Mouse (Mus musculus): ENCODE results near the gene Ipcef1. TPM values are rescaled to one million over a fixed set of nuclear protein-coding genes. Genes with fewer than 3 reads are reported as not detected.
A peak's percentile ranks its signal among the peaks of the same experiment; 100 is the strongest.

Gene Ipcef1
- polyA plus RNA-seq, 1 experiment from 2014 or later: 0.83 TPM

- ATAC-seq (replicated peaks; ENCODE audit: low FRiP score) (peak; percentile 82), DNase-seq (ENCODE audit: low spot score) (no peak)
- 53% methylated on average over 8 of the region's 8 CpGs for WGBS
- no peaks in the 10 kb centered on the region for H3K27me3 ChIP-seq (ENCODE audit: control insufficient read depth, insufficient read depth, low read length)
- no peak overlapping the region for H3K27ac ChIP-seq (ENCODE audit: low read depth, low read length)
- no peaks in the 10 kb centered on the region for H3K9me3 ChIP-seq (ENCODE audit: control insufficient read depth, low read length)
- H3K9ac ChIP-seq (ENCODE audit: low read length): no peak overlapping the region
- no peak overlapping the region for H3K4me2 ChIP-seq (ENCODE audit: low read depth, low read length, severe bottlenecking)
- H3K36me3 ChIP-seq (ENCODE audit: control insufficient read depth, insufficient read depth, low read length): no peaks in the 10 kb centered on the region
- H3K4me1 ChIP-seq (replicated peaks; ENCODE audit: control insufficient read depth, insufficient read depth, low read length): 0 out of 2 replicates have a peak, but pooled peaks cover 2% of the 10 kb centered on the region
- no peak overlapping the region for H3K4me3 ChIP-seq (ENCODE audit: low read depth, low read length)
These were observed 18.0 kb upstream of the Ipcef1 start for GRCm38 (mm10) chr10:7070100-7070835.

GRCm38 (mm10) chr10:7069090-7069489, 16.8 kb upstream of the Ipcef1 start:
- no peaks in the 10 kb centered on the region for H3K27me3 ChIP-seq (ENCODE audit: control insufficient read depth, insufficient read depth, low read length)
- DNase-seq (ENCODE audit: low spot score) (no peak), ATAC-seq (replicated peaks; ENCODE audit: low FRiP score) (no peak)
- H3K9me3 ChIP-seq (ENCODE audit: control insufficient read depth, low read length): no peaks in the 10 kb centered on the region
- 89% methylated on average over 2 of the region's 2 CpGs for WGBS
- no peaks in the 10 kb centered on the region for H3K36me3 ChIP-seq (ENCODE audit: control insufficient read depth, insufficient read depth, low read length)
- H3K4me3 ChIP-seq (ENCODE audit: low read depth, low read length): no peak overlapping the region
- H3K27ac ChIP-seq (ENCODE audit: low read depth, low read length): no peak overlapping the region
- H3K4me1 ChIP-seq (replicated peaks; ENCODE audit: control insufficient read depth, insufficient read depth, low read length): 0 out of 2 replicates have a peak, but pooled peaks cover 2% of the 10 kb centered on the region
- H3K9ac ChIP-seq (ENCODE audit: low read length): no peak overlapping the region
- no peak overlapping the region for H3K4me2 ChIP-seq (ENCODE audit: low read depth, low read length, severe bottlenecking)

DNA sequence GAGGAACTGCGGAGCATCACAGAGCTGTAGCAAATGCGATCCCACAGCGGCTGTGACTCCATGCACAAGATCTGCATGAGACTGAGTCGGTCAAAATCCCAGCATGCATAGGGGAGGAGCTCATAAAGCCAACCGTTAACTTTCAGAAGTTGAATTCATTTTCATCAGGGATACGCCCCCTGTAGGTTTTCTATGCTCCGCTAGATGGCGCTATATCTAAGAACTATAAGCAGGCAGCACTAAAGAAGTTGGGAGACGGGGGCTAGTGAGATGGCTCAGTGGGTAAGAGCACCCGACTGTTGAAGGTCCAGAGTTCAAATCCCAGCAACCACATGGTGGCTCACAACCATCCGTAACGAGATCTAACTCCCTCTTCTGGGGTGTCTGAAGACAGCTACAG, 16.3 kb upstream of the Ipcef1 start:
- no peak for ATAC-seq (replicated peaks; ENCODE audit: low FRiP score)
- no peak for DNase-seq (ENCODE audit: low spot score)
- H3K27me3 ChIP-seq (ENCODE audit: control insufficient read depth, insufficient read depth, low read length): no peaks in the 10 kb centered on the region
- no peak overlapping the region for H3K9ac ChIP-seq (ENCODE audit: low read length)
- no peak overlapping the region for H3K27ac ChIP-seq (ENCODE audit: low read depth, low read length)
- H3K4me2 ChIP-seq (ENCODE audit: low read depth, low read length, severe bottlenecking): no peak overlapping the region
- no peaks in the 10 kb centered on the region for H3K36me3 ChIP-seq (ENCODE audit: control insufficient read depth, insufficient read depth, low read length)
- no peak overlapping the region for H3K4me3 ChIP-seq (ENCODE audit: low read depth, low read length)
- 72% methylated on average over 12 of the region's 12 CpGs for WGBS
- 0 out of 2 replicates have a peak, but pooled peaks cover 2% of the 10 kb centered on the region for H3K4me1 ChIP-seq (replicated peaks; ENCODE audit: control insufficient read depth, insufficient read depth, low read length)
- no peaks in the 10 kb centered on the region for H3K9me3 ChIP-seq (ENCODE audit: control insufficient read depth, low read length)

DNA sequence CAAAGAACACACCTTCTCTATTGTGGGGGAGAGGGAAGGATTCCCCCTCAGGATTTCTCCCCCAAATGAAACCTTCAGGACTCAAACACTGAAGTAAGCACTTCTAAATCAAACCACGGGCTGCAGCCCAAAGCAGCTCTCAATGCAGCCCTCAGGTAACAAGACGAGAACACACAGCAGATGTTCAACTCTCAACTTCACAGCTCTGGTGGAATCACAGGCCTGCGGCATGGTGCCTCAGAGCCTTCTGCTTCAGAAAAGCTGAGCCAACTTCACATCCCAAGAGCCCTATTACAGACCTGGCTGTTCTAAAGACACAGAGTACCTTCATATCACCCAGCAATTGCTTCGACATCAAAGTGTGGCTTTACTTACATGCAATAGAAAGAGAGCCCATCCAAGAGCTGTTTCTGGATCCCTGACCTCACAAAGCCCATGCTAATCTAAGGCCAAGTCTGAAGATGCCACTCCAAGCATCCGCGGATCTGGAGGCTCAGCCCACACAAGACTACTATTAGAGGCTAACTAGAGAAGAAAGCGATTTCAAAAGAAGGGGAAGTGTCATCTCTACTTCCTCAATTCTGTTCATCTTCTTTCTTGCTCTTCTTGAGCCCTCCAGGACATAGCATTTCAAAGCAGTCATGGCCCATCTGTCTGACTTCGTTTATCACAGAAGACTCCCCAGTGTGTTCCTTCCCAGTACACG, 11.6 kb upstream of the Ipcef1 start:
- Histone ChIP-seq H3K27ac (ENCODE audit: low read depth, low read length) (no peak overlapping the region), H3K9me3 (ENCODE audit: control insufficient read depth, low read length) (no peaks in the 10 kb centered on the region), H3K4me2 (ENCODE audit: low read depth, low read length, severe bottlenecking) (no peak overlapping the region), H3K36me3 (ENCODE audit: control insufficient read depth, insufficient read depth, low read length) (no peaks in the 10 kb centered on the region), H3K4me3 (ENCODE audit: low read depth, low read length) (no peak overlapping the region), H3K9ac (ENCODE audit: low read length) (no peak overlapping the region), H3K27me3 (ENCODE audit: control insufficient read depth, insufficient read depth, low read length) (no peaks in the 10 kb centered on the region), H3K4me1 (replicated peaks; ENCODE audit: control insufficient read depth, insufficient read depth, low read length) (no peaks in the 10 kb centered on the region)
- ATAC-seq (replicated peaks; ENCODE audit: low FRiP score) (no peak), DNase-seq (ENCODE audit: low spot score) (no peak)
- WGBS: 91% methylated on average over 9 of the region's 9 CpGs

DNA sequence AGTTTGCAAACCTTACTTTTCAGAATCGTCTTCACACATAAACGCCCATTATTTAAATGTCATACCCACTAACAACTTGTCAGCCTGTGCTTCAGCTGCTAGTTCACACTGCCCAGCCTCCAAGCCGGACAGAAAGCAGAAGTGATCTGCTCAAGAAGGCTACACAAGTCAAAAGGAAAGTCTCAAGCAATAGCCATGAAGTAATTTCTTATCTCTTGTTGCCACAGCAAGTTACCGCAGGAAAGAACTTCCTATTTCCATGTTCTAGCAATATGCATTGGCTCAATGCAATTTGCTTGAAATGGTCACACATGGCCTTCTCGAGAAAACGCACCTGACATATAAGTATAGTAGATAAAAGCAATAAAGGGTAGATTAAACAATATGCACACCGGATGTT, 10.7 kb upstream of the Ipcef1 start:
- Histone ChIP-seq H3K9me3 (ENCODE audit: control insufficient read depth, low read length) (no peaks in the 10 kb centered on the region), H3K27me3 (ENCODE audit: control insufficient read depth, insufficient read depth, low read length) (no peaks in the 10 kb centered on the region), H3K27ac (ENCODE audit: low read depth, low read length) (no peak overlapping the region), H3K4me3 (ENCODE audit: low read depth, low read length) (no peak overlapping the region), H3K4me2 (ENCODE audit: low read depth, low read length, severe bottlenecking) (no peak overlapping the region), H3K36me3 (ENCODE audit: control insufficient read depth, insufficient read depth, low read length) (no peaks in the 10 kb centered on the region), H3K4me1 (replicated peaks; ENCODE audit: control insufficient read depth, insufficient read depth, low read length) (no peaks in the 10 kb centered on the region), H3K9ac (ENCODE audit: low read length) (no peak overlapping the region)
- ATAC-seq (replicated peaks; ENCODE audit: low FRiP score) (no peak), DNase-seq (ENCODE audit: low spot score) (no peak)
- WGBS: 91% methylated on average over 7 of the region's 7 CpGs

- WGBS: 66% methylated on average over 5 of the region's 5 CpGs
- ATAC-seq (replicated peaks; ENCODE audit: low FRiP score) (no peak), DNase-seq (ENCODE audit: low spot score) (no peak)
- Histone ChIP-seq H3K27ac (ENCODE audit: low read depth, low read length) (no peak overlapping the region), H3K4me2 (ENCODE audit: low read depth, low read length, severe bottlenecking) (no peak overlapping the region), H3K27me3 (ENCODE audit: control insufficient read depth, insufficient read depth, low read length) (no peaks in the 10 kb centered on the region), H3K9me3 (ENCODE audit: control insufficient read depth, low read length) (no peaks in the 10 kb centered on the region), H3K36me3 (ENCODE audit: control insufficient read depth, insufficient read depth, low read length) (no peaks in the 10 kb centered on the region), H3K9ac (ENCODE audit: low read length) (no peak overlapping the region), H3K4me1 (replicated peaks; ENCODE audit: control insufficient read depth, insufficient read depth, low read length) (no peaks in the 10 kb centered on the region), H3K4me3 (ENCODE audit: low read depth, low read length) (no peak overlapping the region)
These were observed 8.0 kb upstream of the Ipcef1 start for GRCm38 (mm10) chr10:7060326-7060725.

GRCm38 (mm10) chr10:7057546-7057945, 5.3 kb upstream of the Ipcef1 start:
- H3K4me1 ChIP-seq (replicated peaks; ENCODE audit: control insufficient read depth, insufficient read depth, low read length): no peaks in the 10 kb centered on the region; the same call in 1 of the 2 replicates
- WGBS: 86% methylated on average over 1 of the region's 1 CpGs
- H3K4me2 ChIP-seq (ENCODE audit: low read depth, low read length, severe bottlenecking): no peak overlapping the region
- H3K9ac ChIP-seq (ENCODE audit: low read length): no peak overlapping the region
- H3K27me3 ChIP-seq (ENCODE audit: control insufficient read depth, insufficient read depth, low read length): no peaks in the 10 kb centered on the region
- no peak overlapping the region for H3K4me3 ChIP-seq (ENCODE audit: low read depth, low read length)
- DNase-seq (ENCODE audit: low spot score) (no peak), ATAC-seq (replicated peaks; ENCODE audit: low FRiP score) (no peak)
- no peaks in the 10 kb centered on the region for H3K9me3 ChIP-seq (ENCODE audit: control insufficient read depth, low read length)
- H3K36me3 ChIP-seq (ENCODE audit: control insufficient read depth, insufficient read depth, low read length): no peaks in the 10 kb centered on the region
- H3K27ac ChIP-seq (ENCODE audit: low read depth, low read length): no peak overlapping the region

- 84% methylated on average over 6 of the region's 6 CpGs for WGBS
- H3K4me1 ChIP-seq (replicated peaks; ENCODE audit: control insufficient read depth, insufficient read depth, low read length): no peaks in the 10 kb centered on the region; the same call in 1 of the 2 replicates
- no peak overlapping the region for H3K4me2 ChIP-seq (ENCODE audit: low read depth, low read length, severe bottlenecking)
- H3K27ac ChIP-seq (ENCODE audit: low read depth, low read length): no peak overlapping the region
- DNase-seq (ENCODE audit: low spot score) (no peak), ATAC-seq (replicated peaks; ENCODE audit: low FRiP score) (no peak)
- no peaks in the 10 kb centered on the region for H3K36me3 ChIP-seq (ENCODE audit: control insufficient read depth, insufficient read depth, low read length)
- no peak overlapping the region for H3K4me3 ChIP-seq (ENCODE audit: low read depth, low read length)
- H3K9ac ChIP-seq (ENCODE audit: low read length): no peak overlapping the region
- no peaks in the 10 kb centered on the region for H3K9me3 ChIP-seq (ENCODE audit: control insufficient read depth, low read length)
- H3K27me3 ChIP-seq (ENCODE audit: control insufficient read depth, insufficient read depth, low read length): no peaks in the 10 kb centered on the region
These were observed 2.4 kb upstream of the Ipcef1 start for GRCm38 (mm10) chr10:7054560-7055205.
